Mouse (Mus musculus) small intestine, adult 2 months (tissue): ENCODE data around the gene Pagr1b.
A peak's percentile ranks its signal among the peaks of the same experiment; 100 is the strongest.

Experiments used
- CTCF ChIP-seq: fragments of 200-500 bp; IDR thresholded peaks from 2 replicates; pipeline ENCODE4 v1.5.1; 2012; ENCODE audit warnings: low read depth, mild to moderate bottlenecking, control low read depth, inconsistent platforms, low read length, moderate library complexity, mixed read lengths; ENCODE audit not compliant: insufficient replicate concordance, insufficient read length; ENCODE audit errors: extremely low read depth
- POLR2A ChIP-seq: fragments of 200-500 bp; IDR thresholded peaks from 2 replicates; pipeline ENCODE4 v1.6.1; 2012; ENCODE audit warnings: low read depth, mild to moderate bottlenecking, control low read depth, inconsistent platforms, low read length, moderate library complexity

DNA sequence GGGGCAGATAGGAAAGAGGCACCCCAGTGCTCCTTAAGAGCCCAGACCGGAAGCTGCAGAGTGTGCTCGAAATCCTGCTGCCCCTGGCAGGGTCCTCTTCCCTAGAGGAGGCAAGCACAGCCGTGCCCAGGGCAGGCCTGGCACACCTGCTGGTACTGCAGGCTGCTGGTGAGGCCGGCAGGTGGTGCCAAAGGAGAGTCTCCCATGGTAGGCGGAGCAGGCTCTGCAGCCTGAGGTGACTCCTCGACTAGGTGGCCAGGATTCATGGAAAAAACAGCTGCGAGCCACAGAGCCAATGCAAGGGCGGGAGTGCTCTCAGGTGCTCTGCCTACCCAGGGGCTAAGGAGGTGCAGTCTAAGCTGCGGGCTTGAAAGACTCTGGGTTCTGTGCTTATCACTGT, 30.0 kb downstream of the Pagr1b start:
- peak; percentile 62 for TF ChIP-seq CTCF
- TF ChIP-seq POLR2A: no peak
